Mouse (Mus musculus): ENCODE data around the gene Dmrt2. TPM values are rescaled to one million over a fixed set of nuclear protein-coding genes. Genes with fewer than 3 reads are reported as not detected.
A peak's percentile ranks its signal among the peaks of the same experiment; 100 is the strongest.

The Dmrt2 gene
- total RNA-seq (2021) = under 1 TPM; 0.09 to 0.23 TPM
- 0.12 and 0.37 TPM in 2 replicates for polyA plus RNA-seq (2012; rRNA removed)
- long read RNA-seq = 0 reads

DNA sequence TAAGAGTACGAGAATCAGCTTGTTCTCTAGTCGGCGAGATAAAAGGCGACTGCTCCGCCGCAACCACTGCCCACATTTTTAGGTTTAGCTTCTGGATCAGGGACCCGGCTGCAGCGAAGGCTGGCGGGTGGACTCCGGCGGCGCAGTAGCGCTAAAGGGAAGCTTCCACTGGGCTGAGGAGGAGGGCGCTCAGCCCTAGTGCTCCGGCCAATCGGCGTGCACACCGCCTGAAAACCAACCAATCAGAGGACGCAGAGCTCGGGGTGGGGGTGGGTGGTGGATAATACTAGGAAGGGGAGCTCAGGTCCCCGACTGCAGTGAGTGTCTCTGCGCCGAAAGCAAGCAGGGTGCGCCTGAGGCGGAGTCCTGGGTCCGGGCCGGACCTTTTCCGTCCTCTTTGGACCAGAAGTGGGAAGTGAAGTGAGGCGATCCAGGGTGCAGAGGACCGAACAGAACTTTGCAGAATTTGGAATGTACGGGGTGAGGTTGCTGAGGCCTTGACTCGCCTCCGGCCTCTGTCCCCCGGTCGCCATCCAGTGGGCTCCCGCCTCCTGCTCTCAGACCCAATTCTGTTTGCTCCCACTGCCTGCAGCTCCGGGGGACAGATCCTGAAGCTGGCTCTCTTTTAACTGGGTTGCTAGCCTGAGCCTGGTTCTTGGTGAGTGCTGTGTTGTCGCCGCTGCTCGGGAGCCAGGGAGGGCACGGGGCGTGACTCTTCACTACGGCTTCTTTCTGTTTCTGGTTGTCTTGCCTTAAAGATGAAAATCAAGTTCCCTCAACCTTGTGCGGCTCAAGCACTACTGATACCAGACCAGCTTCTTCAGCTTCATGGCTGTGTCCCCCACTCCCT lies at the start of gene Dmrt2:
Dmrt2 (plus strand) TSS at position 311 of the 850 bp plus-strand sequence.
- no peaks in the 10 kb centered on the region for H3K79me2 ChIP-seq (replicated peaks; ENCODE audit: control insufficient read depth, insufficient read depth, low read length)
- TF ChIP-seq EP300 (IDR thresholded peaks at IDR 0.05; ENCODE audit: insufficient read depth, low read depth, low read length) (no peak), POLR2A (IDR thresholded peaks at IDR 0.05; ENCODE audit: insufficient read depth, low read depth, low read length) (no peak), CTCF (IDR thresholded peaks at IDR 0.05) (no peak)
- peak; percentile 63 for DNase-seq
- H3K9ac ChIP-seq (ENCODE audit: low read depth, low read length) = no peak within 1 kb of the TSS
- no peaks in the 10 kb centered on the region; the same call in 1 of the 2 replicates for H3K4me1 ChIP-seq (ENCODE audit: control insufficient read depth, insufficient read depth, low read length)
- H3K27me3 ChIP-seq (ENCODE audit: control insufficient read depth, insufficient read depth, low read length) = peaks cover 38% of the 10 kb centered on the region
- 3% methylated on average over 44 of the region's 44 CpGs for WGBS
- peak within 1 kb of the TSS; percentile 45 for H3K4me3 ChIP-seq
- intact Hi-C loops (cut with DNase I) = loop anchor here (5.0 kb wide), 1 partner anchor 65 kb away; no protein-coding TSS in a partner anchor
- no peak within 1 kb of the TSS for H3K27ac ChIP-seq
- H3K36me3 ChIP-seq (ENCODE audit: control insufficient read depth, insufficient read depth, low read length) = no peaks in the 10 kb centered on the region

DNA sequence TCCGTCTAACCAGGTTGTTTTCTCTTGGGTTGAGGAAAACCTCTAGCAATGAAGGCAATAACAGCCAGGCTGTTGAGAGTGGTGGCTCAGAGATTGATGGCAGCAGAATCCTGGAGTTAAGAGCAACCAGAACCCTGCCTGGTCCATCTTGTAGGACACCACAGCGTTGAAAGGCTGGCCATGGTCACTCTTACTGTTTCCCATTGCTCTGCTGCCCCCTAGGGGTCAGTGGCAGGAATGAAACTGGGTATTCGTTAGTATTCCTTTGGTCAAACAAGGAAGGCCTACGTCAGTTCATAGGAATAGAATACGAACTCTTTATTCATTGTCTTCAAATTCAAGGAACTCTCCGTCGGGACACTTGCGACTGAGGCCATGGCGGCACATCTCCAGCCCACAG lies 43.7 kb upstream of the Dmrt2 start:
- H3K79me2 ChIP-seq (replicated peaks; ENCODE audit: control insufficient read depth, insufficient read depth, low read length) = no peaks in the 10 kb centered on the region
- H3K27me3 ChIP-seq (ENCODE audit: control insufficient read depth, insufficient read depth, low read length) = peaks cover 4% of the 10 kb centered on the region; the same call in 1 of the 2 replicates
- no peak overlapping the region for H3K27ac ChIP-seq
- no peak overlapping the region for H3K9ac ChIP-seq (ENCODE audit: low read depth, low read length)
- WGBS = 16% methylated on average over 9 of the region's 9 CpGs
- H3K36me3 ChIP-seq (ENCODE audit: control insufficient read depth, insufficient read depth, low read length) = no peaks in the 10 kb centered on the region
- TF ChIP-seq CTCF (IDR thresholded peaks at IDR 0.05) (peak; percentile 99), EP300 (IDR thresholded peaks at IDR 0.05; ENCODE audit: insufficient read depth, low read depth, low read length) (no peak)
- no peak overlapping the region for H3K4me3 ChIP-seq
- intact Hi-C loops (cut with DNase I) = loop anchor here (1.0 to 10.0 kb wide), 4 partner anchors 83 to 670 kb away; no protein-coding TSS in a partner anchor
- DNase-seq = peak; percentile 42 to 63
- H3K4me1 ChIP-seq (ENCODE audit: control insufficient read depth, insufficient read depth, low read length) = no peaks in the 10 kb centered on the region

- Histone ChIP-seq H3K79me2 (replicated peaks; ENCODE audit: control insufficient read depth, insufficient read depth, low read length) (no peaks in the 10 kb centered on the region), H3K4me3 (no peak overlapping the region), H3K9ac (ENCODE audit: low read depth, low read length) (no peak overlapping the region), H3K27ac (no peak overlapping the region), H3K36me3 (ENCODE audit: control insufficient read depth, insufficient read depth, low read length) (no peaks in the 10 kb centered on the region), H3K4me1 (ENCODE audit: control insufficient read depth, insufficient read depth, low read length) (no peaks in the 10 kb centered on the region), H3K27me3 (ENCODE audit: control insufficient read depth, insufficient read depth, low read length) (no peaks in the 10 kb centered on the region)
- intact Hi-C loops (cut with DNase I) = loop anchor here (2.0 kb wide), 1 partner anchor 88 kb away; no protein-coding TSS in a partner anchor
- DNase-seq = no peak
- WGBS = 82% methylated on average over 5 of the region's 5 CpGs
- TF ChIP-seq POLR2A (IDR thresholded peaks at IDR 0.05; ENCODE audit: insufficient read depth, low read depth, low read length) (no peak), EP300 (IDR thresholded peaks at IDR 0.05; ENCODE audit: insufficient read depth, low read depth, low read length) (no peak), CTCF (IDR thresholded peaks at IDR 0.05) (no peak)
Measured at GRCm38 (mm10) chr19:25635119-25635518, 37.1 kb upstream of the Dmrt2 start.

DNA sequence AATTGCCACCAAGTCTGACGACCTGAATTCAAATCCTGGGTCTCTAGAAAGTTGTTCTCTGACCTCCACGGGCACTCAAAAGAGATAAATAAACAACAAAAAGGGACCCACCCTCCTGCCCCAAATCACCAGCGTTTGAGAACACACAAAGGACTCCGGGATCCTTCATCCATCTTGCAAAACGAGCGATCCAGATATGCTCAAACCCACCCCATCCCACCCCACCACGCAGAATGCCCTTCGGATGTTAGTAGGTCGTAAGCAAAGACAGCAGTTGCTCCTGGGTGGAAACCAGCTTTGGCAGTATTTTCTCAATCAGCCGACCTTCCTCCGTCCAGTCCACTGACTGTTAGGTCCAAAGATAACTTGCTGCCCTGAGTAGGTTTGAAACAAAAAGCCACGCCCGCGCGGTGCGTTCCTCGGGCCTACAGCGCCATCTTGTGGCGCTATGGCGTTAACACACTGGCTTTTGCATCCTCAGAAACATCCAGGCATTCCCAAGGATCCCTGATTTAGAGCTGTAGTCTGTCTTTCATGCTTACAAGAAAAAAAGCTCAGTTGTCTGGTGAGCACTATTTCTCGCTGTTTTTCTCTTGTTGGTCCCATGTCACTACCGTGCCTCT lies 36.5 kb upstream of the Dmrt2 start:
- intact Hi-C loops (cut with DNase I) = loop anchor here (2.0 kb wide), 1 partner anchor 89 kb away; no protein-coding TSS in a partner anchor

DNA sequence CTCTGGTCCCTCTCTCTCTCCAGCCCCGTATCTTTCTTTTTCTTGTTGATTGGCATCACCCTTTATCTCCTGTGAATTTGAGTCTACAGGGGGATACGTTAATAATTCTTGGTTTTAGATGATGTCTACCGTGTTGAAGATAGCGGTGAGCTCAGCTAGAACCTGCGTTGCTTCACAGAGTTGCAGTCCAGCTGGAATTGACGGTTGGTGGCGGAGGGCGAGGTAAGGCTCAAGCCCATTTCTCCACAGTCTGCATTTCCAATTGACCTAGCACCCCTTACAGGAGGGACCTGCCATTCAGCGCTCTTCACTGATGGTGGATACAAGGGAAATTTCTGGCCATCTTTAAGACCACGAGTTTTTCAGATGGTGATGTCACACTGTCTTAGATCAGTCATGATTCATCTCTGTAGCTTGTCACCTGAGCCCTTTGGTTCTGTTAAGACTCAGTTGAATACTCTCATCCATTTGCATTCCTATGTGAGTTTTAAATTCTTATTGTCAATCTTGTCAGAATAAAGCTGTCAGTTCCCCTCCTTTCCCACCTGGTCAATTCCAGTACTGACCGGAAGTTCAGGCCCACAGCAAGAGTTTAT lies 33.3 kb upstream of the Dmrt2 start:
- 67% methylated on average over 11 of the region's 11 CpGs for WGBS
- H3K4me1 ChIP-seq (ENCODE audit: control insufficient read depth, insufficient read depth, low read length) = no peaks in the 10 kb centered on the region
- no peak overlapping the region for H3K4me3 ChIP-seq
- H3K79me2 ChIP-seq (replicated peaks; ENCODE audit: control insufficient read depth, insufficient read depth, low read length) = no peaks in the 10 kb centered on the region
- no peaks in the 10 kb centered on the region for H3K36me3 ChIP-seq (ENCODE audit: control insufficient read depth, insufficient read depth, low read length)
- intact Hi-C loops (cut with DNase I) = no loop called here
- DNase-seq = no peak
- H3K9ac ChIP-seq (ENCODE audit: low read depth, low read length) = no peak overlapping the region
- TF ChIP-seq EP300 (IDR thresholded peaks at IDR 0.05; ENCODE audit: insufficient read depth, low read depth, low read length) (no peak), CTCF (IDR thresholded peaks at IDR 0.05) (no peak), POLR2A (IDR thresholded peaks at IDR 0.05; ENCODE audit: insufficient read depth, low read depth, low read length) (no peak)
- H3K27me3 ChIP-seq (ENCODE audit: control insufficient read depth, insufficient read depth, low read length) = no peaks in the 10 kb centered on the region
- no peak overlapping the region for H3K27ac ChIP-seq

More for the DNA sequence above, 36.5 kb upstream of the Dmrt2 start:
- 0 out of 2 replicates have a peak, but pooled peaks have one; percentile 30 for TF ChIP-seq EP300 (IDR thresholded peaks at IDR 0.05; ENCODE audit: insufficient read depth, low read depth, low read length)
- peak; percentile 92 for TF ChIP-seq CTCF (IDR thresholded peaks at IDR 0.05)
- no peak for TF ChIP-seq POLR2A (IDR thresholded peaks at IDR 0.05; ENCODE audit: insufficient read depth, low read depth, low read length)
- no peak overlapping the region for H3K9ac ChIP-seq (ENCODE audit: low read depth, low read length)
- WGBS = 15% methylated on average over 22 of the region's 22 CpGs
- H3K4me3 ChIP-seq = no peak overlapping the region
- peak; percentile 46 to 64 for DNase-seq
- no peak overlapping the region for H3K27ac ChIP-seq
- H3K27me3 ChIP-seq (ENCODE audit: control insufficient read depth, insufficient read depth, low read length) = no peaks in the 10 kb centered on the region
- no peaks in the 10 kb centered on the region for H3K36me3 ChIP-seq (ENCODE audit: control insufficient read depth, insufficient read depth, low read length)
- H3K79me2 ChIP-seq (replicated peaks; ENCODE audit: control insufficient read depth, insufficient read depth, low read length) = no peaks in the 10 kb centered on the region
- no peaks in the 10 kb centered on the region for H3K4me1 ChIP-seq (ENCODE audit: control insufficient read depth, insufficient read depth, low read length)

All from heart, adult 2 months (tissue).